Mouse (Mus musculus) midbrain, embryonic 14.5 days (tissue): Measurements from ENCODE around the gene Tinf2. TPM values are rescaled to one million over a fixed set of nuclear protein-coding genes. Genes with fewer than 3 reads are reported as not detected.

Experiments
- ATAC-seq: fragments of 200-750 bp; cut with Nextera tagmentation; 2 replicates; pipeline ENCODE4 v1.8.0; 2017; ENCODE audit warnings: moderate number of reproducible peaks, moderate library complexity; ENCODE audit not compliant: low FRiP score, low TSS enrichment
- DNase-seq: peaks from one replicate; pipeline ENCODE4 v3.0.0-alpha.2; 2015
- H3K27ac ChIP-seq: fragments of 300-500 bp; sonication (generic); replicated peaks from 2 replicates; pipeline ENCODE4 v1.5.1; 2014; ENCODE audit warnings: mild to moderate bottlenecking, low read depth, low read length, moderate library complexity
- H3K27me3 ChIP-seq: fragments of 300-500 bp; sonication (generic); 2 replicates; pipeline ENCODE4 v1.6.1; 2014; ENCODE audit warnings: low read length, control low read depth, mixed read lengths; ENCODE audit not compliant: control insufficient read depth, insufficient read depth
- H3K36me3 ChIP-seq: fragments of 300-500 bp; sonication (generic); 2 replicates; pipeline ENCODE4 v1.6.1; 2014; ENCODE audit warnings: low read length, control low read depth; ENCODE audit not compliant: control insufficient read depth, insufficient read depth
- H3K4me1 ChIP-seq: fragments of 300-500 bp; sonication (generic); 2 replicates; pipeline ENCODE4 v1.6.1; 2014; ENCODE audit warnings: mild to moderate bottlenecking, antibody characterized with exemption, low read length, control low read depth; ENCODE audit not compliant: control insufficient read depth, insufficient read depth
- H3K4me2 ChIP-seq: fragments of 300-500 bp; sonication (generic); 2 replicates; pipeline ENCODE4 v1.6.1; 2014; ENCODE audit warnings: mild to moderate bottlenecking, low read length, moderate library complexity
- H3K4me3 ChIP-seq: fragments of 300-500 bp; sonication (generic); replicated peaks from 2 replicates; pipeline ENCODE4 v1.5.1; 2014; ENCODE audit warnings: low read depth, low read length
- H3K9ac ChIP-seq: fragments of 300-500 bp; sonication (generic); replicated peaks from 2 replicates; pipeline ENCODE4 v1.6.1; 2014; ENCODE audit warnings: mild to moderate bottlenecking, low read length, moderate library complexity
- H3K9me3 ChIP-seq: fragments of 300-500 bp; sonication (generic); 2 replicates; pipeline ENCODE4 v1.6.1; 2016; ENCODE audit warnings: low read length, control low read depth, mixed read lengths; ENCODE audit not compliant: control insufficient read depth
- WGBS: fragments of 180-500 bp; shearing (Covaris S2); extraction: QIAGEN DNeasy Blood & Tissue Kit; methylation state at CpG from one replicate; pipeline ENCODE4 v1.1.7; 2014; 5-methylcytosine and 5-hydroxymethylcytosine counted together
- polyA plus RNA-seq: library from polyadenylated mRNA; unstranded; fragments of >200 nt; fragmentation: Nextera tagmentation; extraction: Ambion mirVana; gene quantifications from 2 replicates; pipeline ENCODE4 v1.2.1, GENCODE M21; 2014

Tinf2 gene
- polyA plus RNA-seq, 1 experiment from 2014 or later = 26.9 TPM

DNA sequence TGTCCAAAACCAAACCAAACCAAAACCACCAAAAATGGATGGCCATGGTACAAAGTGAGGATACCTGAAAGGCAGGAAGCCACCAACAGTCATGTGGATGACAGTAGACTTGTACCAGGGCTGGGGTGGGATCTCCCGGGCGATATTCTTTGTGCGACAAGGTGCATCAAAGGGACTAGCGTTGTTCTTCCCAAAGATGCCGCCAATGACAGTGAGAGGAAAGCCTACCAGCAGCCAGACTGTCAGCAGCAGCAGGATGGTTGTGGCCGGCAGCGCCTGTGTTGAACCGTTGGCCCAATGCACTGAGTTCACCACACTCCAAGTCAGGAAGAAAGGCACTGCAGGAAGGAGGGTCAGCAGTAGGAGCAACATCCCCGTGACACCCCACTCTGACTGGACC, 43.8 kb downstream of the Tinf2 start, which contains the start of gene Gm49378:
Gene Gm49378, minus strand, starts transcription at position 101 of the 400 bp plus-strand sequence.
- peaks cover 13% of the 10 kb centered on the region for H3K4me1 ChIP-seq
- 95% methylated on average over 9 of the region's 9 CpGs for WGBS
- H3K27ac ChIP-seq = no peak within 1 kb of the TSS
- DNase-seq = no peak
- no peak for ATAC-seq
- no peak within 1 kb of the TSS for H3K4me3 ChIP-seq
- H3K4me2 ChIP-seq = no peak within 1 kb of the TSS
- H3K36me3 ChIP-seq = peaks cover 61% of the 10 kb centered on the region
- no peak within 1 kb of the TSS for H3K9ac ChIP-seq
- H3K9me3 ChIP-seq = no peaks in the 10 kb centered on the region
- no peaks in the 10 kb centered on the region for H3K27me3 ChIP-seq

DNA sequence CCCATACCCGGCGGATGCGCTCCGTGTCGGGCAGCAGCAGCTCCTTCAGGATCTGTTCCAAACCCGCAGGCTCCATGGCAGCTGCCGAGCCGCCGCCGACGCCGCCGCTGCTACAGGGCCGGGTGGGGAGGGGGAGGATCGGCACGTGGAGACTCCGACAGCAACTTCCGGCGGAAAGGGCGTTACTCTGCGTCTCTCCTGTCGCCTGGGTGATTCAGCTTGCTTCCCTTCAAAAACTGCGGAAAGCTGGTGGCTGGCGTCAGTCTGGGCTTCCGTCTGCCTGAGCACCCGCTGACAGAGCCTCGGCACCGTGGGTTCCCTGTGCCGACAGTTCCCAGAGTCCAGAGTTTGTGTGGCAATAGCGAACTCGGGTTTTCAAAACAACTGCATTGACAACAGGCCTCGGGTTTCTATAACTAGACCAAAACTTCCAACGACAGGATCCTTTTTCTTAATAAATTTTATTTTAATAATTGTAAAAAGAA, 46.1 kb downstream of the Tinf2 start, which contains the start of gene Ipo4:
Gene Ipo4, minus strand, starts transcription at position 435 of the 485 bp plus-strand sequence.
- Histone ChIP-seq H3K27me3 (no peaks in the 10 kb centered on the region), H3K4me1 (peaks cover 9% of the 10 kb centered on the region), H3K4me2 (peak within 1 kb of the TSS; percentile 95), H3K4me3 (peak within 1 kb of the TSS; percentile 66), H3K27ac (peak within 1 kb of the TSS; percentile 79), H3K9me3 (no peaks in the 10 kb centered on the region), H3K36me3 (peaks cover 74% of the 10 kb centered on the region), H3K9ac (peak within 1 kb of the TSS; percentile 74)
- peak; percentile 95 for DNase-seq
- ATAC-seq = peak; percentile 84
- WGBS = 2% methylated on average over 33 of the region's 33 CpGs

GRCm38 (mm10) chr14:55634874-55635522, 46.6 kb downstream of the Tinf2 start:
- Histone ChIP-seq H3K4me1 (peaks cover 9% of the 10 kb centered on the region), H3K36me3 (peaks cover 74% of the 10 kb centered on the region), H3K4me3 (peak overlapping the region; percentile 66), H3K4me2 (peak overlapping the region; percentile 95), H3K27ac (peak overlapping the region; percentile 79), H3K9me3 (no peaks in the 10 kb centered on the region), H3K9ac (peak overlapping the region; percentile 74), H3K27me3 (no peaks in the 10 kb centered on the region)
- DNase-seq = no peak
- peak; percentile 51 for ATAC-seq
- WGBS = 2% methylated on average over 23 of the region's 23 CpGs

DNA sequence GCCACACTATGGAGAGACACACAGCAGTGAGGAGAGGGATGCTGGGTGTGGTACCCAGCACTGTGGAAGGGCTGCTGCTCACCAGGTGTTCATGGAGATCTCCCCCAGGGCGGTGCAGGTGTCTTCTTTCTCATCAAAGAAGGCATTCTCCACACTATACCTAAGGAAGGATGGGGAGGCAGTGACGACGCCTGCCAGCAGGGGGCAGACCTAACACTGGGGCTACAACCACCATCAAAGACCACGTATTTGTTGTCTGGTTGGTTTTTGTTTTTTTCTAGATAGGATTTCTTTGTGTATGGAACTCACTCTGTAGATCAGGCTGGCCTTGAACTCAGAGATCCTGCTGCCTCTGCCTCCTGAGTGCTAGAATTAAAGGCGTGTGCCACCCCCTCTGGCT, 52.3 kb downstream of the Tinf2 start:
- ATAC-seq (no peak), DNase-seq (peak; percentile 29)
- peaks cover under 1% of the 10 kb centered on the region for H3K4me1 ChIP-seq
- no peak overlapping the region for H3K4me3 ChIP-seq
- WGBS = 60% methylated on average over 5 of the region's 5 CpGs
- H3K9me3 ChIP-seq = no peaks in the 10 kb centered on the region
- H3K27me3 ChIP-seq = no peaks in the 10 kb centered on the region
- no peak overlapping the region for H3K4me2 ChIP-seq
- H3K27ac ChIP-seq = no peak overlapping the region
- peaks cover 97% of the 10 kb centered on the region for H3K36me3 ChIP-seq
- H3K9ac ChIP-seq = no peak overlapping the region

DNA sequence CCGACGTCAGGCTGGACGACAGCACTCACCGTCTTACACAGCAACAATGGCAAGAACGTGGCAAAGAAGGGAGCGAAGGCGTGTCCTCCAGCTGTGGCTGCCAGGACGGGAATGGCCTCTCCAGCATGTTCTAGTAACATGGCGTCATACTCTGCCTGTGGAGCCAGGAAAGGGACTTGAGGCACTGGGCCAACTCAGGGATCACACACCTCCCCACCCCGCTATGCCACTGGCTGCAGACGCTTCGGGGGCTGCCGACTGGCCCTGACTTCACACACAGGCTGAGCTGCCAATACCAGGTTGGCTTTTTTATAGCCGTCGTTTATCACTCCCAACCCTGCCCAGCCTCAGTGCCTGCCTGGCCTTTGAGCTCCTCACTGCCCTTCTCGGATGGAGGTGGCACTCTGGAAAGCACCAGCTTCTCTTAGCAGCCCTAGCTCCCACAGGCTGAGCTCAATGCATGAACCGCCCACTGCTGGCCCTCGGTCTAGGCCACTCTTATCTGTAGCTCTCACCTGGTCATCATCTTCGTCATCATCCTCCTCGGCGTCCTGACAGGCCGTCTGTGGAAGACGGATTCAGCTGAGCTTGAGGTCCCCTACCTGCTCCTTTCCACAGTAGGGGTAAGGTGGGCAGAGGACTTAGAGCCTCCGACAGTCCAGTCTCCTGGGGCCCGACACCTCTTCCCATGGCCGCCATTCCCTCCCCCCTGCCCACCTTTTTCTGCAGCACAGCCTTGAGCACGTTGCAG, 53.4 kb downstream of the Tinf2 start:
- WGBS = 95% methylated on average over 27 of the region's 27 CpGs
- no peaks in the 10 kb centered on the region for H3K4me1 ChIP-seq
- ATAC-seq (no peak), DNase-seq (no peak)
- H3K9me3 ChIP-seq = no peaks in the 10 kb centered on the region
- peaks cover 93% of the 10 kb centered on the region for H3K36me3 ChIP-seq
- H3K4me2 ChIP-seq = no peak overlapping the region
- no peak overlapping the region for H3K27ac ChIP-seq
- H3K27me3 ChIP-seq = no peaks in the 10 kb centered on the region
- H3K9ac ChIP-seq = no peak overlapping the region
- no peak overlapping the region for H3K4me3 ChIP-seq

Other genes starting within 250 kb of the Tinf2 start
- gene Dhrs4, start 203.1 kb downstream of the Tinf2 start, polyA plus RNA-seq = 11.5 and 13.3 TPM in 2 replicates
- 34.7 and 34.8 TPM in 2 replicates for gene Carmil3, start 191.2 kb downstream of the Tinf2 start, polyA plus RNA-seq
- gene Cpne6, start 171.4 kb downstream of the Tinf2 start, polyA plus RNA-seq = 0.74 and 1.4 TPM in 2 replicates
- 0.24 TPM in 1 of 2 replicates, not detected in the other for gene Nrl, start 156.8 kb downstream of the Tinf2 start, polyA plus RNA-seq
- 15.8 and 16.2 TPM in 2 replicates for gene Pck2, start 141.6 kb downstream of the Tinf2 start, polyA plus RNA-seq
- gene Dcaf11, start 121.8 kb downstream of the Tinf2 start, polyA plus RNA-seq = 133 and 134 TPM in 2 replicates
- gene A730061H03Rik, start 121.4 kb downstream of the Tinf2 start, polyA plus RNA-seq = 1.7 and 2.1 TPM in 2 replicates
- not detected in 2 replicates for gene Fitm1, start 106.2 kb downstream of the Tinf2 start, polyA plus RNA-seq
- gene Psme1, start 103.7 kb downstream of the Tinf2 start, polyA plus RNA-seq = 189 and 217 TPM in 2 replicates
- 17.3 and 32.8 TPM in 2 replicates for gene Emc9, start 96.5 kb downstream of the Tinf2 start, polyA plus RNA-seq
- 165 and 182 TPM in 2 replicates for gene Psme2, start 90.7 kb downstream of the Tinf2 start, polyA plus RNA-seq
- 15.6 and 17.1 TPM in 2 replicates for gene Rnf31, start 90.1 kb downstream of the Tinf2 start, polyA plus RNA-seq
- gene Irf9, start 78.2 kb downstream of the Tinf2 start, polyA plus RNA-seq = 7.2 and 11.5 TPM in 2 replicates
- gene Rec8, start 63.8 kb downstream of the Tinf2 start, polyA plus RNA-seq = 2.6 and 8.2 TPM in 2 replicates
- 107 and 111 TPM in 2 replicates for gene Ipo4, start 45.9 kb downstream of the Tinf2 start, polyA plus RNA-seq
- 2.6 and 4.1 TPM in 2 replicates for gene Gm49378, start 43.9 kb downstream of the Tinf2 start, polyA plus RNA-seq
- 44.7 and 53.8 TPM in 2 replicates for gene Tm9sf1, start 38.0 kb downstream of the Tinf2 start, polyA plus RNA-seq
- 0.35 and 0.47 TPM in 2 replicates for gene Tssk4, start 31.6 kb downstream of the Tinf2 start, polyA plus RNA-seq
- gene Mdp1, start 21.3 kb downstream of the Tinf2 start, polyA plus RNA-seq = 74.8 and 78.9 TPM in 2 replicates
- gene Gmpr2, start 9.9 kb downstream of the Tinf2 start, polyA plus RNA-seq = 41.0 and 42.3 TPM in 2 replicates
- 529 and 660 TPM in 2 replicates for gene Nedd8, start 9.7 kb downstream of the Tinf2 start, polyA plus RNA-seq
- 0.14 and 0.36 TPM in 2 replicates for gene Tgm1, start 32.1 kb upstream of the Tinf2 start, polyA plus RNA-seq
- gene Rabggta, start 40.4 kb upstream of the Tinf2 start, polyA plus RNA-seq = 39.4 and 48.5 TPM in 2 replicates
- 60.1 and 65.1 TPM in 2 replicates for gene Dhrs1, start 63.9 kb upstream of the Tinf2 start, polyA plus RNA-seq
- 25.0 and 31.2 TPM in 2 replicates for gene Nop9, start 63.9 kb upstream of the Tinf2 start, polyA plus RNA-seq
- gene Cideb, start 76.6 kb upstream of the Tinf2 start, polyA plus RNA-seq = 0.18 and 0.19 TPM in 2 replicates
- gene Ltb4r2, start 79.6 kb upstream of the Tinf2 start, polyA plus RNA-seq = 0.32 and 0.69 TPM in 2 replicates
- 0.77 TPM in 1 of 2 replicates, not detected in the other for gene Ltb4r1, start 84.1 kb upstream of the Tinf2 start, polyA plus RNA-seq
- gene Adcy4, start 102.3 kb upstream of the Tinf2 start, polyA plus RNA-seq = 2.4 and 3.2 TPM in 2 replicates
- gene Ripk3, start 107.0 kb upstream of the Tinf2 start, polyA plus RNA-seq = 0.77 and 1.8 TPM in 2 replicates
- 6.2 and 8.7 TPM in 2 replicates for gene Nfatc4, start 141.3 kb upstream of the Tinf2 start, polyA plus RNA-seq
- gene Nynrin, start 172.2 kb upstream of the Tinf2 start, polyA plus RNA-seq = 6.5 and 11.2 TPM in 2 replicates
- 0.19 and 0.20 TPM in 2 replicates for gene Cbln3, start 202.6 kb upstream of the Tinf2 start, polyA plus RNA-seq
- 6.5 and 7.1 TPM in 2 replicates for gene Khnyn, start 203.1 kb upstream of the Tinf2 start, polyA plus RNA-seq
- 125 and 142 TPM in 2 replicates for gene Sdr39u1, start 218.5 kb upstream of the Tinf2 start, polyA plus RNA-seq